Mouse (Mus musculus): ENCODE data around the gene Gm10272. TPM values are rescaled to one million over a fixed set of nuclear protein-coding genes. Genes with fewer than 3 reads are reported as not detected.

The Gm10272 gene
- polyA plus RNA-seq (2012; rRNA removed) (not detected in 2 replicates), polyA plus RNA-seq (2014; fragmentation: Nextera tagmentation; extraction: Ambion mirVana) (not detected in 2 replicates)

GRCm38 (mm10) chr10:77706326-77706725 is at the start of gene Gm10272:
Gm10272 (plus strand) TSS chr10:77706626.
- H3K9me3 ChIP-seq (ENCODE audit: control insufficient read depth, low read length) = no peaks in the 10 kb centered on the region
- H3K4me2 ChIP-seq (ENCODE audit: low read depth) = no peak within 1 kb of the TSS
- TF ChIP-seq EP300 (IDR thresholded peaks at IDR 0.05; ENCODE audit: low read depth) (no peak), CTCF (IDR thresholded peaks at IDR 0.05; ENCODE audit: low read depth) (no peak)
- no peak for ATAC-seq (ENCODE audit: insufficient read depth)
- H3K4me3 ChIP-seq (ENCODE audit: insufficient read depth in 1 of 2, low read depth in 2 of 2, low read length in 2 of 2) = no peak within 1 kb of the TSS
- no peak for DNase-seq (ENCODE audit: low read depth in 3 of 3, low spot score in 3 of 3)
- H3K27ac ChIP-seq = no peak within 1 kb of the TSS
- H3K27me3 ChIP-seq (ENCODE audit: control insufficient read depth, insufficient read depth, low read length) = no peaks in the 10 kb centered on the region
- no peak within 1 kb of the TSS for H3K9ac ChIP-seq (replicated peaks)
- WGBS (ENCODE audit: insufficient replicate concordance) = 78% methylated on average over 1 of the region's 1 CpGs
- no peaks in the 10 kb centered on the region for H3K4me1 ChIP-seq (replicated peaks; ENCODE audit: control insufficient read depth in 2 of 2, insufficient read depth in 2 of 2, low read length in 1 of 2)
- no peaks in the 10 kb centered on the region for H3K36me3 ChIP-seq (replicated peaks; ENCODE audit: control insufficient read depth, insufficient read depth, low read depth)

GRCm38 (mm10) chr10:77658286-77658994 is 48.0 kb upstream of the Gm10272 start:
- no peak for TF ChIP-seq EP300 (IDR thresholded peaks at IDR 0.05; ENCODE audit: low read depth)
- TF ChIP-seq CTCF (IDR thresholded peaks at IDR 0.05; ENCODE audit: low read depth) = no peak
- DNase-seq (ENCODE audit: low read depth in 3 of 3, low spot score in 3 of 3) (no peak), ATAC-seq (ENCODE audit: insufficient read depth) (no peak)
- no peaks in the 10 kb centered on the region for H3K36me3 ChIP-seq (replicated peaks; ENCODE audit: control insufficient read depth, insufficient read depth, low read depth)
- no peaks in the 10 kb centered on the region for H3K9me3 ChIP-seq (ENCODE audit: control insufficient read depth, low read length)
- H3K4me3 ChIP-seq (ENCODE audit: insufficient read depth in 1 of 2, low read depth in 2 of 2, low read length in 2 of 2) = no peak overlapping the region
- no peaks in the 10 kb centered on the region for H3K27me3 ChIP-seq (ENCODE audit: control insufficient read depth, insufficient read depth, low read length)
- no peak overlapping the region for H3K27ac ChIP-seq
- no peaks in the 10 kb centered on the region for H3K4me1 ChIP-seq (replicated peaks; ENCODE audit: control insufficient read depth in 2 of 2, insufficient read depth in 2 of 2, low read length in 1 of 2)
- no peak overlapping the region for H3K9ac ChIP-seq (replicated peaks)
- 44% methylated on average over 15 of the region's 15 CpGs for WGBS (ENCODE audit: insufficient replicate concordance)
- H3K4me2 ChIP-seq (ENCODE audit: low read depth) = no peak overlapping the region

GRCm38 (mm10) chr10:77663949-77664665 is 42.3 kb upstream of the Gm10272 start:
- no peaks in the 10 kb centered on the region for H3K36me3 ChIP-seq (replicated peaks; ENCODE audit: control insufficient read depth, insufficient read depth, low read depth)
- no peak overlapping the region for H3K9ac ChIP-seq (replicated peaks)
- no peaks in the 10 kb centered on the region for H3K4me1 ChIP-seq (replicated peaks; ENCODE audit: control insufficient read depth in 2 of 2, insufficient read depth in 2 of 2, low read length in 1 of 2)
- H3K27ac ChIP-seq = no peak overlapping the region
- no peaks in the 10 kb centered on the region for H3K9me3 ChIP-seq (ENCODE audit: control insufficient read depth, low read length)
- DNase-seq (ENCODE audit: low read depth in 3 of 3, low spot score in 3 of 3) = no peak
- no peak overlapping the region for H3K4me3 ChIP-seq (ENCODE audit: insufficient read depth in 1 of 2, low read depth in 2 of 2, low read length in 2 of 2)
- WGBS (ENCODE audit: insufficient replicate concordance) = 36% methylated on average over 43 of the region's 43 CpGs
- no peak overlapping the region for H3K4me2 ChIP-seq (ENCODE audit: low read depth)
- H3K27me3 ChIP-seq (ENCODE audit: control insufficient read depth, insufficient read depth, low read length) = no peaks in the 10 kb centered on the region; the same call in none of the 2 replicates
- no peak for ATAC-seq (ENCODE audit: insufficient read depth)
- TF ChIP-seq CTCF (IDR thresholded peaks at IDR 0.05; ENCODE audit: low read depth) = no peak
- no peak for TF ChIP-seq EP300 (IDR thresholded peaks at IDR 0.05; ENCODE audit: low read depth)

- no peaks in the 10 kb centered on the region; the same call in none of the 2 replicates for H3K27me3 ChIP-seq (ENCODE audit: control insufficient read depth, insufficient read depth, low read length)
- H3K9ac ChIP-seq (replicated peaks) = no peak overlapping the region
- peaks cover 8 to 10% of the 10 kb centered on the region in 2 experiments for H3K4me1 ChIP-seq (replicated peaks; ENCODE audit: control insufficient read depth in 2 of 2, insufficient read depth in 2 of 2, low read length in 1 of 2)
- DNase-seq (ENCODE audit: low read depth in 3 of 3, low spot score in 3 of 3) (no peak), ATAC-seq (ENCODE audit: insufficient read depth) (no peak)
- H3K4me2 ChIP-seq (ENCODE audit: low read depth) = no peak overlapping the region
- no peak overlapping the region for H3K27ac ChIP-seq
- no peak overlapping the region for H3K4me3 ChIP-seq (ENCODE audit: insufficient read depth in 1 of 2, low read depth in 2 of 2, low read length in 2 of 2)
- H3K9me3 ChIP-seq (ENCODE audit: control insufficient read depth, low read length) = no peaks in the 10 kb centered on the region
- no peaks in the 10 kb centered on the region for H3K36me3 ChIP-seq (replicated peaks; ENCODE audit: control insufficient read depth, insufficient read depth, low read depth)
- TF ChIP-seq EP300 (IDR thresholded peaks at IDR 0.05; ENCODE audit: low read depth) (no peak), CTCF (IDR thresholded peaks at IDR 0.05; ENCODE audit: low read depth) (no peak)
- 68% methylated on average over 8 of the region's 8 CpGs for WGBS (ENCODE audit: insufficient replicate concordance)
Observed at GRCm38 (mm10) chr10:77666342-77666741, 40.1 kb upstream of the Gm10272 start.

- Histone ChIP-seq H3K27me3 (ENCODE audit: control insufficient read depth, insufficient read depth, low read length) (no peaks in the 10 kb centered on the region; the same call in none of the 2 replicates), H3K9ac (replicated peaks) (no peak overlapping the region), H3K36me3 (replicated peaks; ENCODE audit: control insufficient read depth, insufficient read depth, low read depth) (no peaks in the 10 kb centered on the region), H3K27ac (no peak overlapping the region), H3K9me3 (ENCODE audit: control insufficient read depth, low read length) (no peaks in the 10 kb centered on the region), H3K4me2 (ENCODE audit: low read depth) (no peak overlapping the region), H3K4me3 (ENCODE audit: insufficient read depth in 1 of 2, low read depth in 2 of 2, low read length in 2 of 2) (no peak overlapping the region), H3K4me1 (replicated peaks; ENCODE audit: control insufficient read depth in 2 of 2, insufficient read depth in 2 of 2, low read length in 1 of 2) (peaks cover 13 to 16% of the 10 kb centered on the region in 2 experiments)
- no peak for TF ChIP-seq CTCF (IDR thresholded peaks at IDR 0.05; ENCODE audit: low read depth)
- TF ChIP-seq EP300 (IDR thresholded peaks at IDR 0.05; ENCODE audit: low read depth) = no peak
- WGBS (ENCODE audit: insufficient replicate concordance) = 69% methylated on average over 4 of the region's 4 CpGs
- DNase-seq (ENCODE audit: low read depth in 3 of 3, low spot score in 3 of 3) (no peak), ATAC-seq (ENCODE audit: insufficient read depth) (no peak)
Observed at GRCm38 (mm10) chr10:77667402-77667801, 39.0 kb upstream of the Gm10272 start.
